Mouse (Mus musculus) embryonic facial prominence, embryonic 15.5 days (tissue): ENCODE results near the gene Serpinb9b. TPM values are rescaled to one million over a fixed set of nuclear protein-coding genes. Genes with fewer than 3 reads are reported as not detected.
"Not testable (repeated sequence)": the region's sequence is repeated elsewhere in the genome, so short reads cannot be mapped to it uniquely, and the experiment has no call there.

Experiments used
- ATAC-seq: fragments of 200-750 bp; cut with Nextera tagmentation; 2 replicates; pipeline ENCODE4 v1.8.0; 2017; ENCODE audit warnings: low read depth, moderate TSS enrichment; ENCODE audit not compliant: insufficient number of reproducible peaks, low FRiP score, low TSS enrichment
- H3K27ac ChIP-seq: fragments of 300-500 bp; sonication (generic); replicated peaks from 2 replicates; pipeline ENCODE4 v1.5.1; 2015; ENCODE audit warnings: mild to moderate bottlenecking, inconsistent platforms
- H3K27me3 ChIP-seq: fragments of 300-500 bp; sonication (generic); 2 replicates; pipeline ENCODE4 v1.6.1; 2015; ENCODE audit warnings: inconsistent platforms
- H3K36me3 ChIP-seq: fragments of 300-500 bp; sonication (generic); 2 replicates; pipeline ENCODE4 v1.6.1; 2015; ENCODE audit warnings: mild to moderate bottlenecking, inconsistent platforms
- H3K4me1 ChIP-seq: fragments of 300-500 bp; sonication (generic); 2 replicates; pipeline ENCODE4 v1.6.1; 2015; ENCODE audit warnings: inconsistent platforms
- H3K4me2 ChIP-seq: fragments of 300-500 bp; sonication (generic); replicated peaks from 2 replicates; pipeline ENCODE4 v1.6.1; 2015; ENCODE audit warnings: mild to moderate bottlenecking, inconsistent platforms
- H3K4me3 ChIP-seq: fragments of 300-500 bp; sonication (generic); replicated peaks from 2 replicates; pipeline ENCODE4 v1.5.1; 2015; ENCODE audit warnings: mild to moderate bottlenecking, inconsistent platforms
- H3K9ac ChIP-seq: fragments of 300-500 bp; sonication (generic); 2 replicates; pipeline ENCODE4 v1.6.1; 2015; ENCODE audit warnings: inconsistent platforms
- H3K9me3 ChIP-seq: fragments of 300-500 bp; sonication (generic); replicated peaks from 2 replicates; pipeline ENCODE4 v1.6.1; 2016; ENCODE audit warnings: inconsistent platforms
- WGBS: fragments of 180-500 bp; shearing (Covaris S2); methylation state at CpG from one replicate; pipeline ENCODE4 v1.1.7; 2015; 5-methylcytosine and 5-hydroxymethylcytosine counted together
- polyA plus RNA-seq: library from polyadenylated mRNA; unstranded; fragments of >200 nt; fragmentation: Nextera tagmentation; extraction: Ambion mirVana; gene quantifications from 2 replicates; pipeline ENCODE4 v1.2.1, GENCODE M21; 2015

The Serpinb9b gene
- polyA plus RNA-seq, 1 experiment from 2014 or later = 0.45 TPM

- H3K9me3 ChIP-seq = no peaks in the 10 kb centered on the region
- no peaks in the 10 kb centered on the region for H3K36me3 ChIP-seq
- no peaks in the 10 kb centered on the region for H3K27me3 ChIP-seq
- no peak overlapping the region for H3K9ac ChIP-seq
- H3K4me2 ChIP-seq = no peak overlapping the region
- ATAC-seq = no peak
- 67% methylated on average over 2 of the region's 2 CpGs for WGBS
- no peak overlapping the region for H3K4me3 ChIP-seq
- no peak overlapping the region for H3K27ac ChIP-seq
- peaks cover 4% of the 10 kb centered on the region; the same call in 1 of the 2 replicates for H3K4me1 ChIP-seq
Observed at GRCm38 (mm10) chr13:33005501-33006075, 21.6 kb upstream of the Serpinb9b start.

GRCm38 (mm10) chr13:33006555-33006954, 20.7 kb upstream of the Serpinb9b start:
- Histone ChIP-seq H3K27ac (no peak overlapping the region), H3K9ac (no peak overlapping the region), H3K36me3 (no peaks in the 10 kb centered on the region), H3K27me3 (no peaks in the 10 kb centered on the region), H3K4me1 (peaks cover 4% of the 10 kb centered on the region; the same call in 1 of the 2 replicates), H3K4me2 (no peak overlapping the region), H3K4me3 (no peak overlapping the region), H3K9me3 (no peaks in the 10 kb centered on the region)
- ATAC-seq = no peak
- 82% methylated on average over 3 of the region's 3 CpGs for WGBS

GRCm38 (mm10) chr13:33012395-33012794, 14.8 kb upstream of the Serpinb9b start:
- H3K27ac ChIP-seq = no peak overlapping the region
- H3K36me3 ChIP-seq = no peaks in the 10 kb centered on the region
- 63% methylated on average over 1 of the region's 1 CpGs for WGBS
- H3K27me3 ChIP-seq = no peaks in the 10 kb centered on the region
- H3K4me1 ChIP-seq = no peaks in the 10 kb centered on the region
- H3K9ac ChIP-seq = no peak overlapping the region
- H3K4me2 ChIP-seq = no peak overlapping the region
- H3K9me3 ChIP-seq = no peaks in the 10 kb centered on the region
- no peak for ATAC-seq
- H3K4me3 ChIP-seq = no peak overlapping the region

- Histone ChIP-seq H3K9me3 (no peaks in the 10 kb centered on the region), H3K9ac (no peak overlapping the region), H3K4me1 (no peaks in the 10 kb centered on the region), H3K36me3 (no peaks in the 10 kb centered on the region), H3K27ac (no peak overlapping the region), H3K27me3 (no peaks in the 10 kb centered on the region), H3K4me2 (no peak overlapping the region), H3K4me3 (no peak overlapping the region)
- 44% methylated on average over 2 of the region's 2 CpGs for WGBS
- ATAC-seq = 0 out of 2 replicates have a peak, but pooled peaks have one; percentile 15
Observed at GRCm38 (mm10) chr13:33013271-33013670, 13.9 kb upstream of the Serpinb9b start.

GRCm38 (mm10) chr13:33022371-33022770, 4.8 kb upstream of the Serpinb9b start:
- Histone ChIP-seq H3K27ac (no peak overlapping the region), H3K4me3 (no peak overlapping the region), H3K9me3 (no peaks in the 10 kb centered on the region), H3K4me1 (no peaks in the 10 kb centered on the region), H3K27me3 (no peaks in the 10 kb centered on the region), H3K36me3 (no peaks in the 10 kb centered on the region), H3K9ac (no peak overlapping the region), H3K4me2 (no peak overlapping the region)
- 78% methylated on average over 1 of the region's 1 CpGs for WGBS
- ATAC-seq = no peak

GRCm38 (mm10) chr13:33026427-33027057, 674 bp upstream of the Serpinb9b start:
- Histone ChIP-seq H3K9ac (no peak overlapping the region), H3K4me2 (no peak overlapping the region), H3K4me1 (no peaks in the 10 kb centered on the region), H3K36me3 (no peaks in the 10 kb centered on the region), H3K27me3 (no peaks in the 10 kb centered on the region), H3K9me3 (no peaks in the 10 kb centered on the region), H3K4me3 (no peak overlapping the region), H3K27ac (no peak overlapping the region)
- ATAC-seq = no peak
- WGBS = 59% methylated on average over 1 of the region's 1 CpGs

GRCm38 (mm10) chr13:33028146-33028545, 930 bp downstream of the Serpinb9b start:
- Histone ChIP-seq H3K36me3 (no peaks in the 10 kb centered on the region), H3K4me1 (no peaks in the 10 kb centered on the region), H3K27me3 (no peaks in the 10 kb centered on the region), H3K9ac (no peak overlapping the region), H3K9me3 (no peaks in the 10 kb centered on the region), H3K4me3 (no peak overlapping the region), H3K4me2 (no peak overlapping the region), H3K27ac (no peak overlapping the region)
- 40% methylated on average over 2 of the region's 2 CpGs for WGBS
- no peak for ATAC-seq

GRCm38 (mm10) chr13:33028550-33028949, 1.3 kb downstream of the Serpinb9b start:
- ATAC-seq = no peak; the same call in 1 of the 2 replicates
- H3K9ac ChIP-seq = no peak overlapping the region

GRCm38 (mm10) chr13:33029478-33029877, 2.3 kb downstream of the Serpinb9b start:
- H3K9ac ChIP-seq, H3K4me3 ChIP-seq, H3K4me2 ChIP-seq, ATAC-seq, H3K4me1 ChIP-seq, H3K9me3 ChIP-seq, H3K27me3 ChIP-seq, H3K36me3 ChIP-seq, H3K27ac ChIP-seq: not testable (repeated sequence)
- 96% methylated on average over 2 of the region's 2 CpGs for WGBS

More at GRCm38 (mm10) chr13:33028550-33028949, 1.3 kb downstream of the Serpinb9b start:
- no peaks in the 10 kb centered on the region for H3K36me3 ChIP-seq
- no peak overlapping the region for H3K4me3 ChIP-seq
- H3K27me3 ChIP-seq = no peaks in the 10 kb centered on the region
- no peak overlapping the region for H3K27ac ChIP-seq
- H3K4me1 ChIP-seq = no peaks in the 10 kb centered on the region
- no peaks in the 10 kb centered on the region for H3K9me3 ChIP-seq
- WGBS = 71% methylated on average over 2 of the region's 2 CpGs
- no peak overlapping the region for H3K4me2 ChIP-seq

GRCm38 (mm10) chr13:33030281-33030680, 3.1 kb downstream of the Serpinb9b start:
- WGBS = 70% methylated on average over 3 of the region's 3 CpGs
- no peaks in the 10 kb centered on the region for H3K27me3 ChIP-seq

GRCm38 (mm10) chr13:33035506-33035905, 8.3 kb downstream of the Serpinb9b start:
- H3K9ac ChIP-seq = no peak overlapping the region
- no peak overlapping the region for H3K4me2 ChIP-seq
- no peak for ATAC-seq
- H3K36me3 ChIP-seq = no peaks in the 10 kb centered on the region
- no peaks in the 10 kb centered on the region for H3K9me3 ChIP-seq
- H3K27ac ChIP-seq = no peak overlapping the region
- H3K4me1 ChIP-seq = no peaks in the 10 kb centered on the region
- no peaks in the 10 kb centered on the region for H3K27me3 ChIP-seq
- WGBS = 40% methylated on average over 1 of the region's 1 CpGs
- no peak overlapping the region for H3K4me3 ChIP-seq

More at GRCm38 (mm10) chr13:33030281-33030680, 3.1 kb downstream of the Serpinb9b start:
- Histone ChIP-seq H3K4me1 (no peaks in the 10 kb centered on the region), H3K36me3 (no peaks in the 10 kb centered on the region), H3K9me3 (no peaks in the 10 kb centered on the region), H3K27ac (no peak overlapping the region), H3K4me3 (no peak overlapping the region), H3K9ac (no peak overlapping the region), H3K4me2 (no peak overlapping the region)
- no peak for ATAC-seq

- H3K9ac ChIP-seq = no peak overlapping the region
- no peak for ATAC-seq
- 91% methylated on average over 3 of the region's 3 CpGs for whole genome bisulfite sequencing
Observed at GRCm38 (mm10) chr13:33043542-33043941, 16.3 kb downstream of the Serpinb9b start.

More at GRCm38 (mm10) chr13:33043542-33043941, 16.3 kb downstream of the Serpinb9b start:
- H3K27me3 ChIP-seq = no peaks in the 10 kb centered on the region
- H3K27ac ChIP-seq = no peak overlapping the region
- H3K36me3 ChIP-seq = no peaks in the 10 kb centered on the region
- H3K9me3 ChIP-seq = no peaks in the 10 kb centered on the region
- no peaks in the 10 kb centered on the region for H3K4me1 ChIP-seq
- H3K4me2 ChIP-seq = no peak overlapping the region
- H3K4me3 ChIP-seq = no peak overlapping the region
